Mouse (Mus musculus): ENCODE measurements around the gene Plpp1.

GRCm38 (mm10) chr13:112837621-112838155 is 37.1 kb downstream of the Plpp1 start:
- TF ChIP-seq ELF1 (IDR thresholded peaks at IDR 0.05; ENCODE audit: low read depth, low read length) (no peak), CTCF (IDR thresholded peaks at IDR 0.05 in 2 of 3, conservative IDR thresholded peaks at IDR 0.05 in 1 of 3; ENCODE audit: control insufficient read depth in 1 of 3, insufficient read depth in 1 of 3, low read depth in 2 of 3, low read length in 3 of 3, poor library complexity in 1 of 3, severe bottlenecking in 1 of 3) (no peak), RAD21 (IDR thresholded peaks at IDR 0.05; ENCODE audit: low read depth, low read length) (no peak), ETS1 (IDR thresholded peaks at IDR 0.05; ENCODE audit: low read depth, low read length) (peak; percentile 77), BHLHE40 (IDR thresholded peaks at IDR 0.05; ENCODE audit: borderline replicate concordance, low read depth, low read length) (0 out of 2 replicates have a peak, but pooled peaks have one; percentile 22), MAFK (IDR thresholded peaks at IDR 0.05; ENCODE audit: borderline replicate concordance, low read depth, low read length) (no peak), POLR2AphosphoS2 (IDR thresholded peaks at IDR 0.05; ENCODE audit: low read length) (no peak), POLR2A (IDR thresholded peaks at IDR 0.05; ENCODE audit: control insufficient read depth in 1 of 2, insufficient read depth in 1 of 2, low read depth in 1 of 2, low read length in 2 of 2, poor library complexity in 1 of 2) (no peak), ZC3H11A (IDR thresholded peaks at IDR 0.05; ENCODE audit: low read depth, low read length) (0 out of 2 replicates have a peak, but pooled peaks have one; percentile 5)

Data from MEL (cell line).